Mouse (Mus musculus) layer of hippocampus, adult 2 months (tissue): ENCODE measurements around the gene Tbc1d10c. TPM values are rescaled to one million over a fixed set of nuclear protein-coding genes. Genes with fewer than 3 reads are reported as not detected.
A peak's percentile ranks its signal among the peaks of the same experiment; 100 is the strongest.

Experiments used
- DNase-seq, 2 experiments: peaks; one replicate each; pipeline ENCODE4 v3.0.0; 2022; ENCODE audit warnings: low spot score in 2 of 2
- H3K27ac ChIP-seq: fragments of 200-600 bp; 2 replicates; pipeline ENCODE4 v1.8.1; 2022
- H3K4me3 ChIP-seq: fragments of 200-600 bp; 2 replicates; pipeline ENCODE4 v1.8.1; 2022; ENCODE audit warnings: mild to moderate bottlenecking
- CTCF ChIP-seq: fragments of 200-600 bp; conservative IDR thresholded peaks from 2 replicates; pipeline ENCODE4 v1.8.1; 2022; ENCODE audit warnings: antibody characterized with exemption, mild to moderate bottlenecking, moderate library complexity
- total RNA-seq, 2 experiments: library from RNA; stranded (reverse); gene quantifications; 2 replicates each; pipeline ENCODE4 v1.2.3; 2021

Gene Tbc1d10c
- total RNA-seq, 2 experiments from 2014 or later, result 0.91 to 1.0 TPM

GRCm38 (mm10) chr19:4155223-4156072 lies 35.6 kb downstream of the Tbc1d10c start:
- H3K4me3 ChIP-seq, result no peak overlapping the region
- DNase-seq, result no peak
- H3K27ac ChIP-seq, result peak overlapping the region; percentile 32
- TF ChIP-seq CTCF, result no peak

GRCm38 (mm10) chr19:4154437-4155222 lies 36.5 kb downstream of the Tbc1d10c start:
- DNase-seq, result no peak
- peak overlapping the region; percentile 32 for H3K27ac ChIP-seq
- no peak for TF ChIP-seq CTCF
- no peak overlapping the region for H3K4me3 ChIP-seq

- Histone ChIP-seq H3K4me3 (no peak within 1 kb of the TSS), H3K27ac (peak within 1 kb of the TSS; percentile 48)
- TF ChIP-seq CTCF, result no peak
- no peak for DNase-seq
Observed at GRCm38 (mm10) chr19:4153232-4153654, 37.8 kb downstream of the Tbc1d10c start, which contains the start of gene Ptprcap. Gene Ptprcap (plus strand): TSS chr19:4153604.

GRCm38 (mm10) chr19:4152445-4153231 lies 38.4 kb downstream of the Tbc1d10c start:
- Histone ChIP-seq H3K27ac (peak overlapping the region; percentile 48; the same call in 1 of the 2 replicates), H3K4me3 (no peak overlapping the region)
- DNase-seq, result no peak
- TF ChIP-seq CTCF, result no peak

- TF ChIP-seq CTCF, result no peak
- no peak overlapping the region for H3K4me3 ChIP-seq
- no peak for DNase-seq
- no peak overlapping the region for H3K27ac ChIP-seq
Observed at GRCm38 (mm10) chr19:4151898-4152297, 39.2 kb downstream of the Tbc1d10c start.

- no peak for DNase-seq
- no peak for TF ChIP-seq CTCF
- Histone ChIP-seq H3K27ac (no peak overlapping the region), H3K4me3 (no peak overlapping the region)
Observed at GRCm38 (mm10) chr19:4151488-4151860, 39.6 kb downstream of the Tbc1d10c start.

GRCm38 (mm10) chr19:4150567-4151487 lies 40.3 kb downstream of the Tbc1d10c start:
- TF ChIP-seq CTCF, result no peak
- Histone ChIP-seq H3K4me3 (no peak overlapping the region), H3K27ac (no peak overlapping the region)
- no peak for DNase-seq

GRCm38 (mm10) chr19:4149764-4150461 lies 41.2 kb downstream of the Tbc1d10c start:
- Histone ChIP-seq H3K4me3 (peak overlapping the region; percentile 90; the same call in 1 of the 2 replicates), H3K27ac (no peak overlapping the region)
- DNase-seq, result no peak
- no peak for TF ChIP-seq CTCF

GRCm38 (mm10) chr19:4149283-4149682 lies 41.8 kb downstream of the Tbc1d10c start:
- TF ChIP-seq CTCF, result no peak
- peak overlapping the region; percentile 94; the same call in 1 of the 2 replicates for H3K27ac ChIP-seq

GRCm38 (mm10) chr19:4148819-4149218 lies 42.3 kb downstream of the Tbc1d10c start:
- no peak for DNase-seq
- no peak for TF ChIP-seq CTCF

More at GRCm38 (mm10) chr19:4149283-4149682, 41.8 kb downstream of the Tbc1d10c start:
- peak overlapping the region; percentile 90 for H3K4me3 ChIP-seq
- no peak for DNase-seq

GRCm38 (mm10) chr19:4148491-4148806 lies 42.6 kb downstream of the Tbc1d10c start, which contains the start of gene Coro1b:
Gene Coro1b (plus strand): TSS chr19:4148619.
- peak; percentile 92 to 97 for DNase-seq
- TF ChIP-seq CTCF, result no peak
- Histone ChIP-seq H3K4me3 (peak within 1 kb of the TSS; percentile 90), H3K27ac (peak within 1 kb of the TSS; percentile 94)

More at GRCm38 (mm10) chr19:4148819-4149218, 42.3 kb downstream of the Tbc1d10c start:
- Histone ChIP-seq H3K4me3 (peak overlapping the region; percentile 90), H3K27ac (peak overlapping the region; percentile 94)
